Mouse (Mus musculus): ENCODE results near the gene Hoxb6.

- TF ChIP-seq CTCF (IDR thresholded peaks at IDR 0.05; ENCODE audit: extremely low read depth, insufficient read length, insufficient replicate concordance, low read depth, low read length) (peak; percentile 55; the same call in 1 of the 2 replicates), POLR2A (IDR thresholded peaks at IDR 0.05; ENCODE audit: low read depth, low read length) (no peak; the same call in 1 of the 2 replicates)
These were observed 19.5 kb downstream of the Hoxb6 start for GRCm38 (mm10) chr11:96311520-96312417.

Data from small intestine, adult 2 months (tissue).